Mouse (Mus musculus): Measurements from ENCODE around the gene Rnf149.
A peak's percentile ranks its signal among the peaks of the same experiment; 100 is the strongest.

The Rnf149 gene

GRCm38 (mm10) chr1:39528319-39528718 is 48.9 kb downstream of the Rnf149 start:
- no peak for DNase-seq (ENCODE audit: low spot score in 2 of 2)

- peak; percentile 58 to 62 for DNase-seq (ENCODE audit: low spot score in 2 of 2)
Measured at GRCm38 (mm10) chr1:39527432-39527831, 49.8 kb downstream of the Rnf149 start.

GRCm38 (mm10) chr1:39526371-39527167 is 50.6 kb downstream of the Rnf149 start:
- DNase-seq (ENCODE audit: low spot score in 2 of 2) = no peak

GRCm38 (mm10) chr1:39525763-39526162 is 51.4 kb downstream of the Rnf149 start:
- DNase-seq (ENCODE audit: low spot score in 2 of 2) = no peak

GRCm38 (mm10) chr1:39522519-39522918 is 54.7 kb downstream of the Rnf149 start:
- DNase-seq (ENCODE audit: low spot score in 2 of 2) = no peak

GRCm38 (mm10) chr1:39521326-39521725 is 55.9 kb downstream of the Rnf149 start:
- no peak for DNase-seq (ENCODE audit: low spot score in 2 of 2)

GRCm38 (mm10) chr1:39515303-39515991 is 61.8 kb downstream of the Rnf149 start:
- DNase-seq (ENCODE audit: low spot score in 2 of 2) = no peak

GRCm38 (mm10) chr1:39512183-39512582 is 65.0 kb downstream of the Rnf149 start:
- no peak for DNase-seq (ENCODE audit: low spot score in 2 of 2)

GRCm38 (mm10) chr1:39511775-39512174 is 65.4 kb downstream of the Rnf149 start:
- no peak for DNase-seq (ENCODE audit: low spot score in 2 of 2)

- DNase-seq (ENCODE audit: low spot score in 2 of 2) = no peak
Measured at GRCm38 (mm10) chr1:39505600-39505999, 71.6 kb downstream of the Rnf149 start.

GRCm38 (mm10) chr1:39504261-39504660 is 72.9 kb downstream of the Rnf149 start:
- no peak for DNase-seq (ENCODE audit: low spot score in 2 of 2)

GRCm38 (mm10) chr1:39502817-39503633 is 74.2 kb downstream of the Rnf149 start:
- DNase-seq (ENCODE audit: low spot score in 2 of 2) = no peak

All from frontal cortex, postnatal 25 days (tissue).